ENCODE assay signal across 7 mouse cellular contexts in genomic region chr10:85103085-85103885, GRCm38 (mm10). TPM values are rescaled to one million over a fixed set of nuclear protein-coding genes. Genes with fewer than 3 reads are reported as not detected.
A peak's percentile ranks its signal among the peaks of the same experiment; 100 is the strongest.
DNase-seq lines count a peak whose midpoint lies in the region; ATAC-seq lines count a peak whose summit lies in the region.

No protein-coding gene starts in this region.

- H3K4me1 ChIP-seq in forebrain, embryonic 11.5 days (replicated peaks; ENCODE audit: control insufficient read depth, insufficient read depth, low read length), result 0 out of 2 replicates have a peak, but pooled peaks cover 3% of the 10 kb centered on the region
- H3K4me1 ChIP-seq in megakaryocyte, embryonic 14.5 days, result peaks cover 21% of the 10 kb centered on the region

- H3K4me3 ChIP-seq in forebrain, embryonic 11.5 days (ENCODE audit: low read depth, low read length), result peak overlapping the region; percentile 91
- H3K4me3 ChIP-seq in megakaryocyte, embryonic 14.5 days (replicated peaks), result peak overlapping the region; percentile 93

- H3K27me3 ChIP-seq in forebrain, embryonic 11.5 days (ENCODE audit: control insufficient read depth, insufficient read depth, low read length), result no peaks in the 10 kb centered on the region
- no peaks in the 10 kb centered on the region for H3K27me3 ChIP-seq in megakaryocyte, embryonic 14.5 days (replicated peaks)

- WGBS in forebrain, embryonic 11.5 days, result under 1% methylated on average over 34 of the region's 34 CpGs

- intact Hi-C loops in heart, postnatal 36 days (cut with DNase I), result loop anchor here (2.0 to 5.0 kb wide), 2 partner anchors 24 to 181 kb away; no protein-coding TSS in a partner anchor
- intact Hi-C loops in left cerebral cortex, postnatal 14 days (cut with DNase I), result no loop called here

- no peaks in the 10 kb centered on the region for H3K36me3 ChIP-seq in forebrain, embryonic 11.5 days (ENCODE audit: control insufficient read depth, insufficient read depth, low read length)
- H3K36me3 ChIP-seq in megakaryocyte, embryonic 14.5 days (replicated peaks; ENCODE audit: low read length), result no peaks in the 10 kb centered on the region

- peak; percentile 79 for DNase-seq in NIH3T3 (ENCODE audit: low read depth)
- DNase-seq in c-Kit-positive CD71-positive TER-119-positive erythroid progenitor cells, embryonic 14.5 days (ENCODE audit: low spot score), result peak; percentile 24
- DNase-seq in forebrain, embryonic 11.5 days (ENCODE audit: low spot score), result peak; percentile 69
- peak; percentile 19 to 32 for DNase-seq in heart, postnatal 36 days
- peak; percentile 23 for DNase-seq in left cerebral cortex, postnatal 14 days (ENCODE audit: low spot score in 2 of 2)
- peak; percentile 50 to 53 for DNase-seq in right cerebral cortex, postnatal 10 days (ENCODE audit: low spot score in 2 of 2)

- peak overlapping the region; percentile 83 for H3K9ac ChIP-seq in forebrain, embryonic 11.5 days (ENCODE audit: low read length)

- peak overlapping the region; percentile 31; the same call in 1 of the 2 replicates for H3K27ac ChIP-seq in forebrain, embryonic 11.5 days (ENCODE audit: low read depth, low read length)

- H3K4me2 ChIP-seq in forebrain, embryonic 11.5 days (ENCODE audit: low read depth, low read length, severe bottlenecking), result peak overlapping the region; percentile 92

- ATAC-seq in forebrain, embryonic 11.5 days (replicated peaks; ENCODE audit: low FRiP score), result no peak; the same call in 1 of the 2 replicates

- H3K9me3 ChIP-seq in forebrain, embryonic 11.5 days (ENCODE audit: control insufficient read depth, low read length), result no peaks in the 10 kb centered on the region
- no peaks in the 10 kb centered on the region for H3K9me3 ChIP-seq in megakaryocyte, embryonic 14.5 days

RNA-seq across cellular contexts. Expression of gene Tmem263, which starts 0.9 kb away (rescaled TPM):
- 60.7 and 66.5 TPM in 2 replicates for polyA plus RNA-seq in forebrain, embryonic 11.5 days (2014; fragmentation: Nextera tagmentation; extraction: Ambion mirVana)
- 10 to 100 TPM; 14.8 to 16.0 TPM for total RNA-seq in heart, postnatal 36 days (2021)
- 10 to 100 TPM; 33.7 to 37.5 TPM for total RNA-seq in left cerebral cortex, postnatal 14 days (2021)
- polyA plus RNA-seq in megakaryocyte, embryonic 14.5 days (2012; ENCODE audit: insufficient read depth, low replicate concordance), result 9.4 and 9.7 TPM in 2 replicates

RNA-seq across cellular contexts. Expression of gene Fhl4, which starts 1.0 kb away (rescaled TPM):
- 1.4 and 1.7 TPM in 2 replicates for polyA plus RNA-seq in forebrain, embryonic 11.5 days (2014; fragmentation: Nextera tagmentation; extraction: Ambion mirVana)
- under 1 TPM; 0.35 to 0.61 TPM for total RNA-seq in heart, postnatal 36 days (2021)
- under 1 TPM; 0.46 to 0.87 TPM for total RNA-seq in left cerebral cortex, postnatal 14 days (2021)
- not detected in 2 replicates for polyA plus RNA-seq in megakaryocyte, embryonic 14.5 days (2012; ENCODE audit: insufficient read depth, low replicate concordance)

RNA-seq across cellular contexts. Expression of gene Mterf2, which starts 24.5 kb away (rescaled TPM):
- 25.5 and 30.4 TPM in 2 replicates for polyA plus RNA-seq in forebrain, embryonic 11.5 days (2014; fragmentation: Nextera tagmentation; extraction: Ambion mirVana)
- total RNA-seq in heart, postnatal 36 days (2021), result 10 to 100 TPM; 19.1 to 20.6 TPM
- 10 to 100 TPM; 14.6 to 14.8 TPM for total RNA-seq in left cerebral cortex, postnatal 14 days (2021)
- 0.46 TPM in 1 of 2 replicates, not detected in the other for polyA plus RNA-seq in megakaryocyte, embryonic 14.5 days (2012; ENCODE audit: insufficient read depth, low replicate concordance)

Comparison
In these comparisons a context has a peak if more than half of its experiments do, and no peak if none do; other contexts are left out.
1. DNase-seq: peak in every context shown above with its lines; median percentile 79 in NIH3T3; 69 in forebrain, embryonic 11.5 days; 52 in right cerebral cortex, postnatal 10 days; 26 in heart, postnatal 36 days; 24 in c-Kit-positive CD71-positive TER-119-positive erythroid progenitor cells, embryonic 14.5 days; 23 in left cerebral cortex, postnatal 14 days.